Mouse (Mus musculus) embryonic facial prominence, embryonic 14.5 days (tissue): ENCODE data around the gene Stk17b. TPM values are rescaled to one million over a fixed set of nuclear protein-coding genes. Genes with fewer than 3 reads are reported as not detected.

Experiments
- ATAC-seq: fragments of 200-750 bp; cut with Nextera tagmentation; 2 replicates; pipeline ENCODE4 v1.8.0; 2017; ENCODE audit warnings: low read depth, moderate number of reproducible peaks, moderate TSS enrichment
- DNase-seq: peaks from one replicate; pipeline ENCODE4 v3.0.0-alpha.2; 2015; ENCODE audit warnings: low spot score
- H3K27ac ChIP-seq: fragments of 300-500 bp; sonication (generic); replicated peaks from 2 replicates; pipeline ENCODE4 v1.5.1; 2014; ENCODE audit warnings: low read depth, mild to moderate bottlenecking, low read length, moderate library complexity
- H3K27me3 ChIP-seq: fragments of 300-500 bp; sonication (generic); replicated peaks from 2 replicates; pipeline ENCODE4 v1.6.1; 2014; ENCODE audit warnings: low read length; ENCODE audit not compliant: control insufficient read depth, insufficient read depth
- H3K36me3 ChIP-seq: fragments of 300-500 bp; sonication (generic); 2 replicates; pipeline ENCODE4 v1.6.1; 2014; ENCODE audit warnings: low read length, mixed read lengths; ENCODE audit not compliant: control insufficient read depth, insufficient read depth
- H3K4me1 ChIP-seq: fragments of 300-500 bp; sonication (generic); 2 replicates; pipeline ENCODE4 v1.6.1; 2014; ENCODE audit warnings: antibody characterized with exemption, low read length; ENCODE audit not compliant: control insufficient read depth, insufficient read depth
- H3K4me2 ChIP-seq: fragments of 300-500 bp; sonication (generic); 2 replicates; pipeline ENCODE4 v1.6.1; 2014; ENCODE audit warnings: low read depth, mild to moderate bottlenecking, low read length, moderate library complexity, mixed read lengths
- H3K4me3 ChIP-seq: fragments of 300-500 bp; sonication (generic); 2 replicates; pipeline ENCODE4 v1.5.1; 2014; ENCODE audit warnings: low read depth, mild to moderate bottlenecking, low read length
- H3K9ac ChIP-seq: fragments of 300-500 bp; sonication (generic); 2 replicates; pipeline ENCODE4 v1.6.1; 2014; ENCODE audit warnings: low read depth, mild to moderate bottlenecking, low read length, moderate library complexity, mixed read lengths
- H3K9me3 ChIP-seq: fragments of 300-500 bp; sonication (generic); 2 replicates; pipeline ENCODE4 v1.6.1; 2016; ENCODE audit warnings: low read length; ENCODE audit not compliant: control insufficient read depth
- WGBS: fragments of 180-500 bp; shearing (Covaris S2); extraction: QIAGEN DNeasy Blood & Tissue Kit; methylation state at CpG from one replicate; pipeline ENCODE4 v1.1.7; 2014; 5-methylcytosine and 5-hydroxymethylcytosine counted together
- polyA plus RNA-seq: library from polyadenylated mRNA; unstranded; fragments of >200 nt; fragmentation: Nextera tagmentation; extraction: Ambion mirVana; gene quantifications from 2 replicates; pipeline ENCODE4 v1.2.1, GENCODE M21; 2014

The Stk17b gene
- polyA plus RNA-seq, 1 experiment from 2014 or later = 19.6 TPM

GRCm38 (mm10) chr1:53795081-53795480 lies 10.1 kb upstream of the Stk17b start:
- no peak overlapping the region for H3K9ac ChIP-seq
- H3K4me2 ChIP-seq = no peak overlapping the region
- H3K27me3 ChIP-seq = no peaks in the 10 kb centered on the region
- no peaks in the 10 kb centered on the region for H3K4me1 ChIP-seq
- H3K27ac ChIP-seq = no peak overlapping the region
- 92% methylated on average over 5 of the region's 5 CpGs for WGBS
- H3K4me3 ChIP-seq = no peak overlapping the region
- no peak for DNase-seq
- ATAC-seq = no peak
- H3K36me3 ChIP-seq = no peaks in the 10 kb centered on the region
- no peaks in the 10 kb centered on the region for H3K9me3 ChIP-seq

DNA sequence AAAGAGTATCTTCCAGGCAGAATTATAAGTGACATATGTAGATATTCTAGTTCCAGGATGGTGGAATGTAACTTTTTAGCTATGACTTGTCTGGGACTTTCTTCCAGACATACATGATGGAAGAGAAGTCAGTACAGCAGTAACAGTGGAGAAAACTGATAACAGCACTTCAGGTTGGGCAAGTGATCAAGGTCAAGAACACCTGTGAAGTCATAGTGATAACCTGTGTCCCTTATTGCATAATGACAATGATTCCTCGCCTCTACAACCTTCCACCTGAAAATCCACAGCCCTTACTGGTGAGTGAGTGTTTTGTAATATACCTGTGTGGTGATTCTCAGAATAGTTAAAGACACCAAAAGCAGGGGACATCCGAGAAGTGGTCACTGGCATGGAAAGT lies 9.3 kb upstream of the Stk17b start:
- no peak for DNase-seq
- H3K4me3 ChIP-seq = no peak overlapping the region
- no peak for ATAC-seq
- no peak overlapping the region for H3K9ac ChIP-seq
- H3K27ac ChIP-seq = no peak overlapping the region
- WGBS = 83% methylated on average over 2 of the region's 2 CpGs
- H3K36me3 ChIP-seq = no peaks in the 10 kb centered on the region
- no peaks in the 10 kb centered on the region for H3K27me3 ChIP-seq
- H3K4me2 ChIP-seq = no peak overlapping the region
- no peaks in the 10 kb centered on the region for H3K4me1 ChIP-seq
- no peaks in the 10 kb centered on the region for H3K9me3 ChIP-seq

GRCm38 (mm10) chr1:53791343-53791742 lies 6.3 kb upstream of the Stk17b start:
- no peak for DNase-seq
- Histone ChIP-seq H3K4me2 (no peak overlapping the region), H3K9me3 (no peaks in the 10 kb centered on the region), H3K9ac (no peak overlapping the region), H3K27me3 (no peaks in the 10 kb centered on the region), H3K36me3 (no peaks in the 10 kb centered on the region), H3K4me1 (no peaks in the 10 kb centered on the region), H3K27ac (no peak overlapping the region), H3K4me3 (no peak overlapping the region)
- WGBS = 75% methylated on average over 2 of the region's 2 CpGs
- ATAC-seq = no peak

GRCm38 (mm10) chr1:53784291-53784720 lies 718 bp downstream of the Stk17b start:
- no peaks in the 10 kb centered on the region for H3K9me3 ChIP-seq
- 0 out of 2 replicates have a peak, but pooled peaks have one; percentile 5 for ATAC-seq
- no peaks in the 10 kb centered on the region for H3K4me1 ChIP-seq
- peak overlapping the region; percentile 85 for H3K9ac ChIP-seq
- H3K4me3 ChIP-seq = peak overlapping the region; percentile 87
- no peaks in the 10 kb centered on the region for H3K36me3 ChIP-seq
- under 1% methylated on average over 17 of the region's 17 CpGs for WGBS
- peak overlapping the region; percentile 70 for H3K4me2 ChIP-seq
- DNase-seq = peak; percentile 45
- H3K27ac ChIP-seq = 0 out of 2 replicates have a peak overlapping the region, but pooled peaks have one; percentile 84
- no peaks in the 10 kb centered on the region for H3K27me3 ChIP-seq

GRCm38 (mm10) chr1:53782956-53783355 lies 2.1 kb downstream of the Stk17b start:
- Histone ChIP-seq H3K27me3 (no peaks in the 10 kb centered on the region), H3K36me3 (no peaks in the 10 kb centered on the region), H3K27ac (no peak overlapping the region), H3K4me3 (no peak overlapping the region), H3K4me1 (no peaks in the 10 kb centered on the region), H3K9me3 (no peaks in the 10 kb centered on the region), H3K4me2 (no peak overlapping the region), H3K9ac (no peak overlapping the region)
- 84% methylated on average over 1 of the region's 1 CpGs for WGBS
- ATAC-seq = no peak
- no peak for DNase-seq

DNA sequence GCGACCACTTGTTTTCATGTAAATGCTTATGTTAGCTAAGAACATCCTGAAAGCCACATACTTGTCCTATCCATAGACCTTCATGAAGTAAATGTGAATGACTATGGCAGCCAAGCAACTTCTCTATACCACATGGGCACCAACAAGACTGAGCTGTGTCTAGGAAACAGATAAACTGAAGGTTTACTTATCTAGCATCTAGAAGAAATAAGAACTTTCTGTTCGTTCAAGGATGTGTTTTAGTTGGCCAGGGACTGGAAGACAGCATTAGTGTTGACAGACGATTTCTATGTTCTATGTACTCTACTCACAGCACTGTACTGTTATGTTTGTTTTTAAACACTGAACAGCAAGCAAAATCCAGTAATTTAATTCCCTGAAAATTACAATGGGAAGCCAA lies 2.9 kb downstream of the Stk17b start:
- Histone ChIP-seq H3K9me3 (no peaks in the 10 kb centered on the region), H3K4me3 (no peak overlapping the region), H3K4me2 (no peak overlapping the region), H3K27ac (no peak overlapping the region), H3K4me1 (no peaks in the 10 kb centered on the region), H3K27me3 (no peaks in the 10 kb centered on the region), H3K9ac (no peak overlapping the region), H3K36me3 (no peaks in the 10 kb centered on the region)
- WGBS = 79% methylated on average over 3 of the region's 3 CpGs
- ATAC-seq = no peak
- peak; percentile 11 for DNase-seq

- no peak overlapping the region for H3K4me3 ChIP-seq
- no peak overlapping the region for H3K4me2 ChIP-seq
- WGBS = 46% methylated on average over 1 of the region's 1 CpGs
- DNase-seq (no peak), ATAC-seq (no peak)
- H3K9me3 ChIP-seq = no peaks in the 10 kb centered on the region
- H3K27ac ChIP-seq = no peak overlapping the region
- H3K4me1 ChIP-seq = no peaks in the 10 kb centered on the region
- no peaks in the 10 kb centered on the region for H3K27me3 ChIP-seq
- no peaks in the 10 kb centered on the region for H3K36me3 ChIP-seq
- no peak overlapping the region for H3K9ac ChIP-seq
Observed at GRCm38 (mm10) chr1:53781311-53781710, 3.7 kb downstream of the Stk17b start.

- Histone ChIP-seq H3K9ac (no peak overlapping the region), H3K4me3 (no peak overlapping the region), H3K9me3 (no peaks in the 10 kb centered on the region), H3K4me2 (no peak overlapping the region), H3K27ac (no peak overlapping the region), H3K36me3 (no peaks in the 10 kb centered on the region), H3K27me3 (no peaks in the 10 kb centered on the region), H3K4me1 (peaks cover 3% of the 10 kb centered on the region; the same call in 1 of the 2 replicates)
- no peak for ATAC-seq
- DNase-seq = no peak
- WGBS = 87% methylated on average over 7 of the region's 7 CpGs
Observed at GRCm38 (mm10) chr1:53776176-53776905, 8.7 kb downstream of the Stk17b start.

GRCm38 (mm10) chr1:53775545-53775944 lies 9.5 kb downstream of the Stk17b start:
- no peak overlapping the region for H3K4me2 ChIP-seq
- no peak overlapping the region for H3K27ac ChIP-seq
- H3K9me3 ChIP-seq = no peaks in the 10 kb centered on the region
- WGBS = 87% methylated on average over 2 of the region's 2 CpGs
- no peak overlapping the region for H3K4me3 ChIP-seq
- H3K9ac ChIP-seq = no peak overlapping the region
- DNase-seq (no peak), ATAC-seq (no peak)
- peaks cover 3% of the 10 kb centered on the region; the same call in 1 of the 2 replicates for H3K4me1 ChIP-seq
- H3K36me3 ChIP-seq = no peaks in the 10 kb centered on the region
- H3K27me3 ChIP-seq = no peaks in the 10 kb centered on the region
